Mouse (Mus musculus): ENCODE measurements at regions not wholly inside any gene's neighbourhood (a gene's known extent, or its start where the extent isn't known, plus 50 kb on each side); places are given as distances from the start of the nearest gene placed in this dataset.

GRCm38 (mm10) chr6:31274236-31274635 lies 124.3 kb upstream of the Mkln1 start:
- Histone ChIP-seq H3K4me1 (0 out of 2 replicates have a peak, but pooled peaks cover 4% of the 10 kb centered on the region), H3K27me3 (no peaks in the 10 kb centered on the region; the same call in 1 of the 2 replicates), H3K36me3 (no peaks in the 10 kb centered on the region), H3K9ac (no peak overlapping the region), H3K4me3 (no peak overlapping the region), H3K4me2 (no peak overlapping the region), H3K9me3 (no peaks in the 10 kb centered on the region), H3K27ac (no peak overlapping the region)
- ATAC-seq (ENCODE audit: insufficient number of reproducible peaks, insufficient read depth, low FRiP score, low TSS enrichment, low read depth) = no peak
- 22% methylated on average over 11 of the region's 11 CpGs for WGBS

GRCm38 (mm10) chr6:31277792-31278191 lies 120.7 kb upstream of the Mkln1 start:
- no peak overlapping the region for H3K27ac ChIP-seq
- no peaks in the 10 kb centered on the region for H3K36me3 ChIP-seq
- ATAC-seq (ENCODE audit: insufficient number of reproducible peaks, insufficient read depth, low FRiP score, low TSS enrichment, low read depth) = no peak
- no peaks in the 10 kb centered on the region for H3K9me3 ChIP-seq
- no peak overlapping the region for H3K4me3 ChIP-seq
- no peaks in the 10 kb centered on the region; the same call in 1 of the 2 replicates for H3K27me3 ChIP-seq
- no peak overlapping the region for H3K9ac ChIP-seq
- no peak overlapping the region for H3K4me2 ChIP-seq
- 0 out of 2 replicates have a peak, but pooled peaks cover 4% of the 10 kb centered on the region for H3K4me1 ChIP-seq
- WGBS = 37% methylated on average over 9 of the region's 9 CpGs

- Histone ChIP-seq H3K4me1 (peaks cover 7% of the 10 kb centered on the region), H3K36me3 (no peaks in the 10 kb centered on the region), H3K9me3 (no peaks in the 10 kb centered on the region), H3K27ac (no peak overlapping the region), H3K4me3 (no peak overlapping the region), H3K9ac (no peak overlapping the region), H3K4me2 (no peak overlapping the region), H3K27me3 (no peaks in the 10 kb centered on the region)
- WGBS = 61% methylated on average over 8 of the region's 8 CpGs
- ATAC-seq (ENCODE audit: insufficient number of reproducible peaks, insufficient read depth, low FRiP score, low TSS enrichment, low read depth) = no peak
These were observed 114.6 kb upstream of the Mkln1 start for GRCm38 (mm10) chr6:31283973-31284372.

- ATAC-seq (ENCODE audit: insufficient number of reproducible peaks, insufficient read depth, low FRiP score, low TSS enrichment, low read depth) = no peak
- Histone ChIP-seq H3K4me3 (no peak overlapping the region), H3K4me2 (no peak overlapping the region)
These were observed 114.1 kb upstream of the Mkln1 start for GRCm38 (mm10) chr6:31284390-31284789.

GRCm38 (mm10) chr6:31285064-31285463 lies 113.5 kb upstream of the Mkln1 start:
- Histone ChIP-seq H3K27ac (no peak overlapping the region), H3K36me3 (no peaks in the 10 kb centered on the region), H3K9ac (no peak overlapping the region), H3K9me3 (no peaks in the 10 kb centered on the region), H3K4me2 (no peak overlapping the region), H3K4me1 (peaks cover 10% of the 10 kb centered on the region), H3K27me3 (no peaks in the 10 kb centered on the region), H3K4me3 (no peak overlapping the region)
- 83% methylated on average over 19 of the region's 19 CpGs for WGBS
- ATAC-seq (ENCODE audit: insufficient number of reproducible peaks, insufficient read depth, low FRiP score, low TSS enrichment, low read depth) = no peak

More at GRCm38 (mm10) chr6:31284390-31284789, 114.1 kb upstream of the Mkln1 start:
- Histone ChIP-seq H3K36me3 (no peaks in the 10 kb centered on the region), H3K9ac (no peak overlapping the region), H3K27ac (no peak overlapping the region), H3K9me3 (no peaks in the 10 kb centered on the region), H3K27me3 (no peaks in the 10 kb centered on the region), H3K4me1 (peaks cover 10% of the 10 kb centered on the region)
- 77% methylated on average over 10 of the region's 10 CpGs for WGBS

GRCm38 (mm10) chr6:31285981-31286737 lies 112.4 kb upstream of the Mkln1 start:
- no peaks in the 10 kb centered on the region for H3K36me3 ChIP-seq
- no peak overlapping the region for H3K4me3 ChIP-seq
- H3K9me3 ChIP-seq = no peaks in the 10 kb centered on the region
- no peak overlapping the region for H3K4me2 ChIP-seq
- 81% methylated on average over 11 of the region's 11 CpGs for WGBS
- no peak overlapping the region for H3K27ac ChIP-seq
- H3K9ac ChIP-seq = no peak overlapping the region
- no peaks in the 10 kb centered on the region for H3K27me3 ChIP-seq
- ATAC-seq (ENCODE audit: insufficient number of reproducible peaks, insufficient read depth, low FRiP score, low TSS enrichment, low read depth) = no peak
- peaks cover 10% of the 10 kb centered on the region for H3K4me1 ChIP-seq

- ATAC-seq (ENCODE audit: insufficient number of reproducible peaks, insufficient read depth, low FRiP score, low TSS enrichment, low read depth) = no peak
- WGBS = 90% methylated on average over 2 of the region's 2 CpGs
- no peak overlapping the region for H3K27ac ChIP-seq
- H3K4me3 ChIP-seq = no peak overlapping the region
- no peak overlapping the region for H3K9ac ChIP-seq
- no peaks in the 10 kb centered on the region for H3K9me3 ChIP-seq
- H3K4me2 ChIP-seq = no peak overlapping the region
- no peaks in the 10 kb centered on the region for H3K27me3 ChIP-seq
- H3K36me3 ChIP-seq = no peaks in the 10 kb centered on the region
- H3K4me1 ChIP-seq = peaks cover 10% of the 10 kb centered on the region
These were observed 111.4 kb upstream of the Mkln1 start for GRCm38 (mm10) chr6:31287176-31287575.

- Histone ChIP-seq H3K36me3 (no peaks in the 10 kb centered on the region), H3K4me3 (no peak overlapping the region), H3K27me3 (no peaks in the 10 kb centered on the region), H3K4me1 (peaks cover 10% of the 10 kb centered on the region), H3K27ac (no peak overlapping the region), H3K9ac (no peak overlapping the region), H3K9me3 (no peaks in the 10 kb centered on the region), H3K4me2 (no peak overlapping the region)
- WGBS = 54% methylated on average over 7 of the region's 7 CpGs
- no peak for ATAC-seq (ENCODE audit: insufficient number of reproducible peaks, insufficient read depth, low FRiP score, low TSS enrichment, low read depth)
These were observed 110.8 kb upstream of the Mkln1 start for GRCm38 (mm10) chr6:31287686-31288085.

GRCm38 (mm10) chr6:31288421-31289233 lies 109.9 kb upstream of the Mkln1 start:
- no peak overlapping the region for H3K9ac ChIP-seq
- peaks cover 10% of the 10 kb centered on the region for H3K4me1 ChIP-seq
- peak overlapping the region; percentile 22; the same call in 1 of the 2 replicates for H3K4me2 ChIP-seq
- no peak overlapping the region for H3K4me3 ChIP-seq
- H3K36me3 ChIP-seq = no peaks in the 10 kb centered on the region
- H3K9me3 ChIP-seq = no peaks in the 10 kb centered on the region
- WGBS = 45% methylated on average over 14 of the region's 14 CpGs
- peak overlapping the region; percentile 45; the same call in 1 of the 2 replicates for H3K27ac ChIP-seq
- no peak for ATAC-seq (ENCODE audit: insufficient number of reproducible peaks, insufficient read depth, low FRiP score, low TSS enrichment, low read depth)
- H3K27me3 ChIP-seq = no peaks in the 10 kb centered on the region

GRCm38 (mm10) chr6:31289234-31289486 lies 109.4 kb upstream of the Mkln1 start:
- Histone ChIP-seq H3K4me1 (peaks cover 10% of the 10 kb centered on the region), H3K4me2 (no peak overlapping the region), H3K27ac (0 out of 2 replicates have a peak overlapping the region, but pooled peaks have one; percentile 39), H3K9me3 (no peaks in the 10 kb centered on the region), H3K27me3 (no peaks in the 10 kb centered on the region), H3K4me3 (no peak overlapping the region), H3K36me3 (no peaks in the 10 kb centered on the region), H3K9ac (no peak overlapping the region)
- ATAC-seq (ENCODE audit: insufficient number of reproducible peaks, insufficient read depth, low FRiP score, low TSS enrichment, low read depth) = no peak
- WGBS = 93% methylated on average over 4 of the region's 4 CpGs

GRCm38 (mm10) chr6:31292081-31292480 lies 106.5 kb upstream of the Mkln1 start:
- Histone ChIP-seq H3K4me1 (peaks cover 10% of the 10 kb centered on the region), H3K4me3 (no peak overlapping the region), H3K9ac (no peak overlapping the region), H3K27me3 (no peaks in the 10 kb centered on the region), H3K4me2 (no peak overlapping the region), H3K27ac (no peak overlapping the region), H3K9me3 (no peaks in the 10 kb centered on the region), H3K36me3 (no peaks in the 10 kb centered on the region)
- no peak for ATAC-seq (ENCODE audit: insufficient number of reproducible peaks, insufficient read depth, low FRiP score, low TSS enrichment, low read depth)
- WGBS = 91% methylated on average over 7 of the region's 7 CpGs

GRCm38 (mm10) chr6:31293008-31293407 lies 105.5 kb upstream of the Mkln1 start:
- ATAC-seq (ENCODE audit: insufficient number of reproducible peaks, insufficient read depth, low FRiP score, low TSS enrichment, low read depth) = no peak
- H3K27ac ChIP-seq = no peak overlapping the region
- no peak overlapping the region for H3K9ac ChIP-seq
- no peaks in the 10 kb centered on the region for H3K9me3 ChIP-seq
- no peak overlapping the region for H3K4me2 ChIP-seq
- no peaks in the 10 kb centered on the region for H3K36me3 ChIP-seq
- 48% methylated on average over 7 of the region's 7 CpGs for WGBS
- H3K27me3 ChIP-seq = no peaks in the 10 kb centered on the region
- H3K4me1 ChIP-seq = peaks cover 10% of the 10 kb centered on the region
- H3K4me3 ChIP-seq = no peak overlapping the region
